Mouse (Mus musculus) brain, embryonic 14.5 days (tissue): Measurements from ENCODE around the gene Rhog.

Experiments
- CTCF ChIP-seq: fragments of 200-500 bp; IDR thresholded peaks from 2 replicates; pipeline ENCODE4 v1.5.1; 2012; ENCODE audit warnings: inconsistent platforms, mild to moderate bottlenecking, moderate library complexity, borderline replicate concordance; ENCODE audit not compliant: insufficient read depth, insufficient read length; ENCODE audit errors: extremely low read depth
- POLR2A ChIP-seq: fragments of 200-500 bp; IDR thresholded peaks from 2 replicates; pipeline ENCODE4 v1.6.1; 2012; ENCODE audit warnings: mild to moderate bottlenecking, inconsistent platforms, borderline replicate concordance; ENCODE audit not compliant: poor library complexity, insufficient read depth, insufficient read length, severe bottlenecking; ENCODE audit errors: extremely low read depth

DNA sequence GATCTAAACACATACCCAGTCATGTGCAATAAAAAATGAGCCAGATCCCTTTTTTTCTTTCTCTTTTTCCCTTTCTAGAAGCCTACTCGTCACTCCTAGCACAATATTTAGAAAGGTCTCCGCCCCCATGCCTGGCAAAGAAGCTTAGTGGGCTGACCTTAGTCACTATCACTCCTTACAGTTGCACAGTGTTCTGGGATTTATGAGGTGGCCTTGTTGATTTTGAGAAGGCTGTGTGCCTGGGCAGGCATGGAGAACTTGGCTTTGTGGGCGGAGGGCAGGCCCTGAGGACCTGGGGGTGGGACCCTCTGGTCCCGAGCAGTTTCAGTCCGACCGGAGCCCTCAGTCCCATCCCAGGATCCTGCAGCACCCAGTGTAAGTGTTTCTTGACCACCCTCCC is 26.0 kb downstream of the Rhog start:
- TF ChIP-seq CTCF (no peak), POLR2A (no peak)
